In genomic region chr1:149891057-149891456, GRCm38 (mm10) we compare ENCODE assay signal across 24 mouse cellular contexts.
DNase-seq lines count a peak whose midpoint lies in the region; ATAC-seq and TF ChIP-seq lines count a peak whose summit lies in the region.
"Had no signal": no experiment of that assay in that cellular context is flagged by ENCODE, and none has a peak within 500 bp of the region (broad histone marks: within the 10 kb centered on the region; RNA-seq: fewer than 3 reads in every experiment).

No protein-coding gene starts in this region.

- H3K27me3 ChIP-seq in neural tube, embryonic 15.5 days (replicated peaks), result no peaks in the 10 kb centered on the region
- H3K27me3 ChIP-seq in myocyte (ENCODE audit: control insufficient read depth, insufficient read depth, insufficient read length), result no peaks in the 10 kb centered on the region
- H3K27me3 ChIP-seq: embryonic facial prominence, embryonic 15.5 days; forebrain, embryonic 12.5 days; heart, embryonic 13.5 days; hindbrain, embryonic 15.5 days had no signal

- peak; percentile 13 for DNase-seq in neural tube, embryonic 10.5 days (ENCODE audit: extremely low spot score, low spot score)
- DNase-seq in brain, adult 2 months (ENCODE audit: low read depth, low spot score), result peak; percentile 12
- DNase-seq in gastrocnemius, postnatal 36 days, result no peak
- no peak for DNase-seq in spleen, postnatal 14 days (ENCODE audit: low spot score in 2 of 2)
- DNase-seq: adrenal gland, adult 8-10 months; adrenal gland, postnatal 36 days; B cell, adult 2 months; cerebellum, adult 11-12 months; cerebellum, adult 9-10 months; cerebellum, postnatal 25 days; gastrocnemius, adult 2 months; heart, postnatal 36 days; kidney, adult 11 months had no signal

- no peak overlapping the region for H3ac ChIP-seq in myocyte (ENCODE audit: control insufficient read depth, insufficient read length)

- ATAC-seq in neural tube, embryonic 15.5 days (ENCODE audit: low FRiP score), result no peak
- ATAC-seq in granulocyte monocyte progenitor cell, adult 5-6 weeks (replicated peaks; ENCODE audit: poor library complexity, severe bottlenecking), result 0 out of 2 replicates have a peak, but pooled peaks have one; percentile 12
- ATAC-seq: CD4-positive, CD25-positive, alpha-beta regulatory T cell, adult 4 months; forebrain, embryonic 16.5 days; inflammation-experienced regulatory T-cells, adult 6 months had no signal

- H3K79me2 ChIP-seq in myocyte (ENCODE audit: control insufficient read depth, insufficient read depth), result no peaks in the 10 kb centered on the region

- no peak overlapping the region for H3K4me2 ChIP-seq in neural tube, embryonic 15.5 days
- peak overlapping the region; percentile 1 for H3K4me2 ChIP-seq in myocyte (ENCODE audit: low read depth)
- H3K4me2 ChIP-seq: embryonic facial prominence, embryonic 15.5 days; forebrain, embryonic 12.5 days; heart, embryonic 13.5 days; hindbrain, embryonic 15.5 days had no signal

- TF ChIP-seq POLR2A in myocyte (IDR thresholded peaks at IDR 0.05; ENCODE audit: insufficient read length, low read depth), result no peak

- no peaks in the 10 kb centered on the region for H3K36me3 ChIP-seq in neural tube, embryonic 15.5 days
- H3K36me3 ChIP-seq in myocyte (ENCODE audit: control insufficient read depth, insufficient read depth), result no peaks in the 10 kb centered on the region
- H3K36me3 ChIP-seq: embryonic facial prominence, embryonic 15.5 days; forebrain, embryonic 12.5 days; G1E; heart, embryonic 13.5 days; hindbrain, embryonic 15.5 days had no signal

- no peak overlapping the region for H3K4me3 ChIP-seq in neural tube, embryonic 15.5 days (replicated peaks)
- H3K4me3 ChIP-seq in myocyte, result no peak overlapping the region
- H3K4me3 ChIP-seq: embryonic facial prominence, embryonic 15.5 days; forebrain, embryonic 12.5 days; gastrocnemius, adult 2 months; heart, embryonic 13.5 days; hindbrain, embryonic 15.5 days had no signal

- no peaks in the 10 kb centered on the region for H3K9me3 ChIP-seq in neural tube, embryonic 15.5 days (replicated peaks)
- H3K9me3 ChIP-seq: embryonic facial prominence, embryonic 15.5 days; forebrain, embryonic 12.5 days; heart, embryonic 13.5 days; hindbrain, embryonic 15.5 days had no signal

- intact Hi-C loops in gastrocnemius, postnatal 36 days (cut with DNase I), result no loop called here

- H3K9ac ChIP-seq in neural tube, embryonic 15.5 days (replicated peaks), result no peak overlapping the region
- H3K9ac ChIP-seq: embryonic facial prominence, embryonic 15.5 days; forebrain, embryonic 12.5 days; heart, embryonic 13.5 days; hindbrain, embryonic 15.5 days had no signal

- H3K4me1 ChIP-seq in neural tube, embryonic 15.5 days, result no peaks in the 10 kb centered on the region
- H3K4me1 ChIP-seq: embryonic facial prominence, embryonic 15.5 days; forebrain, embryonic 12.5 days; heart, embryonic 13.5 days; hindbrain, embryonic 15.5 days had no signal

- WGBS in neural tube, embryonic 15.5 days, result 79% methylated on average over 5 of the region's 5 CpGs

- no peak overlapping the region for H3K27ac ChIP-seq in neural tube, embryonic 15.5 days (replicated peaks)
- H3K27ac ChIP-seq: embryonic facial prominence, embryonic 15.5 days; forebrain, embryonic 12.5 days; gastrocnemius, adult 2 months; heart, embryonic 13.5 days; hindbrain, embryonic 15.5 days had no signal

TF ChIP-seq in myocyte, 11 proteins besides CTCF, POLR2A, EP300 and RAD21:
- TF ChIP-seq TCF3 (IDR thresholded peaks at IDR 0.05; ENCODE audit: insufficient read length, low read depth) (no peak), REST (IDR thresholded peaks at IDR 0.05; ENCODE audit: insufficient read depth, insufficient read length) (no peak), USF1 (IDR thresholded peaks at IDR 0.05; ENCODE audit: low read depth) (no peak)

Comparison
In these comparisons a context has a peak if more than half of its experiments do, and no peak if none do; other contexts are left out.
1. DNase-seq: peak in neural tube, embryonic 10.5 days (single experiment) and brain, adult 2 months (single experiment); none in gastrocnemius, postnatal 36 days (0 of 2) and spleen, postnatal 14 days (0 of 2).